Mouse (Mus musculus) neural tube, postnatal 0 days (tissue): ENCODE results near the gene Camsap3. TPM values are rescaled to one million over a fixed set of nuclear protein-coding genes. Genes with fewer than 3 reads are reported as not detected.

ENCODE experiments used
- polyA plus RNA-seq: library from polyadenylated mRNA; unstranded; fragments of >200 nt; fragmentation: Nextera tagmentation; extraction: Ambion mirVana; gene quantifications from 2 replicates; pipeline ENCODE4 v1.2.1, GENCODE M21; 2015

The Camsap3 gene
- 36.5 and 42.6 TPM in 2 replicates for polyA plus RNA-seq

GRCm38 (mm10) chr8:3586993-3587390 is at the start of gene Camsap3:
Camsap3 (plus strand) TSS chr8:3587293.

GRCm38 (mm10) chr8:3567641-3568371 is 19.3 kb upstream of the Camsap3 start, which contains the start of gene C330021F23Rik:
C330021F23Rik (plus strand) TSS chr8:3567990.

GRCm38 (mm10) chr8:3621199-3621970 is 34.3 kb downstream of the Camsap3 start, which contains the start of the genes Xab2 and Pet100:
Xab2 (minus strand) TSS chr8:3621316.
Pet100 (plus strand) TSS chr8:3621548.

GRCm38 (mm10) chr8:3625445-3625844 is 38.4 kb downstream of the Camsap3 start, which contains the start of gene Pcp2:
Pcp2 (minus strand) TSS chr8:3625545.

GRCm38 (mm10) chr8:3630647-3631477 is 43.8 kb downstream of the Camsap3 start, which contains the start of gene Stxbp2:
Stxbp2 (plus strand) TSS chr8:3630955.

GRCm38 (mm10) chr8:3655526-3655925 is 68.4 kb downstream of the Camsap3 start, which contains the start of gene Retn:
Retn (plus strand) TSS chr8:3655770.

Other genes starting within 250 kb of the Camsap3 start
- gene A430078G23Rik, start 233.9 kb upstream of the Camsap3 start, polyA plus RNA-seq = 0.17 TPM in 1 of 2 replicates, not detected in the other
- gene Arhgef18, start 194.3 kb upstream of the Camsap3 start, polyA plus RNA-seq = 6.7 and 8.3 TPM in 2 replicates
- gene Pex11g, start 119.6 kb upstream of the Camsap3 start, polyA plus RNA-seq = 2.4 and 3.3 TPM in 2 replicates
- gene Tex45, start 116.4 kb upstream of the Camsap3 start, polyA plus RNA-seq = 0.67 and 1.0 TPM in 2 replicates
- 44.1 and 45.6 TPM in 2 replicates for gene Zfp358, start 94.2 kb upstream of the Camsap3 start, polyA plus RNA-seq
- gene Mcoln1, start 86.8 kb upstream of the Camsap3 start, polyA plus RNA-seq = 81.0 and 92.5 TPM in 2 replicates
- gene Pnpla6, start 71.9 kb upstream of the Camsap3 start, polyA plus RNA-seq = 40.4 and 43.1 TPM in 2 replicates
- 0.53 TPM in 1 of 2 replicates, not detected in the other for gene C330021F23Rik, start 19.3 kb upstream of the Camsap3 start, polyA plus RNA-seq
- 33.8 and 39.0 TPM in 2 replicates for gene Xab2, start 34.0 kb downstream of the Camsap3 start, polyA plus RNA-seq
- 99.6 and 101 TPM in 2 replicates for gene Pet100, start 34.3 kb downstream of the Camsap3 start, polyA plus RNA-seq
- gene Pcp2, start 38.3 kb downstream of the Camsap3 start, polyA plus RNA-seq = 3.1 and 4.0 TPM in 2 replicates
- gene Stxbp2, start 43.7 kb downstream of the Camsap3 start, polyA plus RNA-seq = 24.9 and 27.4 TPM in 2 replicates
- 0.58 and 0.90 TPM in 2 replicates for gene Retn, start 68.5 kb downstream of the Camsap3 start, polyA plus RNA-seq
- 0.25 TPM in 1 of 2 replicates, not detected in the other for gene Mcemp1, start 78.5 kb downstream of the Camsap3 start, polyA plus RNA-seq
- 35.1 and 36.4 TPM in 2 replicates for gene Fcor, start 85.1 kb downstream of the Camsap3 start, polyA plus RNA-seq
- 46.7 and 48.8 TPM in 2 replicates for gene Trappc5, start 89.0 kb downstream of the Camsap3 start, polyA plus RNA-seq
- gene Fcer2a, start 106.9 kb downstream of the Camsap3 start, polyA plus RNA-seq = 0.22 and 0.28 TPM in 2 replicates
- not detected in 2 replicates for gene Clec4g, start 133.4 kb downstream of the Camsap3 start, polyA plus RNA-seq
- gene Cd209a, start 161.7 kb downstream of the Camsap3 start, polyA plus RNA-seq = not detected in 2 replicates